Mouse (Mus musculus) small intestine, adult 2 months (tissue): ENCODE results near the gene Mpp4. TPM values are rescaled to one million over a fixed set of nuclear protein-coding genes. Genes with fewer than 3 reads are reported as not detected.

Source experiments
- H3K27ac ChIP-seq: fragments of 200-500 bp; 2 replicates; pipeline ENCODE4 v1.5.1; 2012; ENCODE audit warnings: low read depth, low read length, control low read depth, inconsistent platforms; ENCODE audit not compliant: insufficient read depth
- H3K27me3 ChIP-seq: fragments of 200-500 bp; 2 replicates; pipeline ENCODE4 v1.6.1; 2012; ENCODE audit warnings: mild to moderate bottlenecking, moderate library complexity, low read length, inconsistent platforms; ENCODE audit not compliant: control insufficient read depth, insufficient read depth
- H3K36me3 ChIP-seq: fragments of 200-500 bp; 2 replicates; pipeline ENCODE4 v1.6.1; 2012; ENCODE audit warnings: mild to moderate bottlenecking, low read length, control low read depth, inconsistent platforms; ENCODE audit not compliant: control insufficient read depth, insufficient read depth
- H3K4me1 ChIP-seq: fragments of 200-500 bp; 2 replicates; pipeline ENCODE4 v1.6.1; 2012; ENCODE audit warnings: low read length, inconsistent platforms, mixed read lengths; ENCODE audit not compliant: control insufficient read depth, insufficient read depth, insufficient read length
- H3K4me3 ChIP-seq: fragments of 200-500 bp; 2 replicates; pipeline ENCODE4 v1.5.1; 2012; ENCODE audit warnings: low read depth, mild to moderate bottlenecking, control low read depth, inconsistent platforms, low read length, moderate library complexity
- CTCF ChIP-seq: fragments of 200-500 bp; IDR thresholded peaks from 2 replicates; pipeline ENCODE4 v1.5.1; 2012; ENCODE audit warnings: low read depth, mild to moderate bottlenecking, control low read depth, inconsistent platforms, low read length, moderate library complexity, mixed read lengths; ENCODE audit not compliant: insufficient replicate concordance, insufficient read length; ENCODE audit errors: extremely low read depth
- POLR2A ChIP-seq: fragments of 200-500 bp; IDR thresholded peaks from 2 replicates; pipeline ENCODE4 v1.6.1; 2012; ENCODE audit warnings: low read depth, mild to moderate bottlenecking, control low read depth, inconsistent platforms, low read length, moderate library complexity
- WGBS: fragments of 180-500 bp; shearing (Covaris S2); methylation state at CpG from one replicate; pipeline ENCODE4 v1.1.7; 2018; 5-methylcytosine and 5-hydroxymethylcytosine counted together
- polyA plus RNA-seq: library from polyadenylated mRNA; depleted of rRNA; stranded (reverse); fragments of >200 nt; gene quantifications from 2 replicates; pipeline ENCODE4 v1.2.3, GENCODE M21; 2012

Mpp4 gene
- polyA plus RNA-seq, 1 experiment = 2.9 TPM

- Histone ChIP-seq H3K27me3 (no peaks in the 10 kb centered on the region), H3K4me3 (no peak overlapping the region), H3K27ac (peak overlapping the region; percentile 33; the same call in 1 of the 2 replicates), H3K36me3 (peaks cover 28% of the 10 kb centered on the region), H3K4me1 (peaks cover 21% of the 10 kb centered on the region; the same call in 1 of the 2 replicates)
- no peak for TF ChIP-seq CTCF
- no peak for TF ChIP-seq POLR2A
- 64% methylated on average over 6 of the region's 6 CpGs for WGBS
These were observed 6.4 kb upstream of the Mpp4 start for GRCm38 (mm10) chr1:59169586-59169985.

- 26% methylated on average over 2 of the region's 2 CpGs for WGBS
- no peak for TF ChIP-seq CTCF
- no peak for TF ChIP-seq POLR2A
- Histone ChIP-seq H3K4me1 (peaks cover 21% of the 10 kb centered on the region; the same call in 1 of the 2 replicates), H3K4me3 (no peak overlapping the region), H3K27me3 (no peaks in the 10 kb centered on the region), H3K27ac (no peak overlapping the region), H3K36me3 (peaks cover 30% of the 10 kb centered on the region)
These were observed 5.4 kb upstream of the Mpp4 start for GRCm38 (mm10) chr1:59168556-59168955.

GRCm38 (mm10) chr1:59167654-59168425, 4.7 kb upstream of the Mpp4 start:
- 68% methylated on average over 4 of the region's 4 CpGs for WGBS
- Histone ChIP-seq H3K4me3 (no peak overlapping the region), H3K36me3 (peaks cover 34% of the 10 kb centered on the region), H3K4me1 (peaks cover 21% of the 10 kb centered on the region; the same call in 1 of the 2 replicates), H3K27ac (peak overlapping the region; percentile 89), H3K27me3 (no peaks in the 10 kb centered on the region)
- TF ChIP-seq CTCF = no peak
- no peak for TF ChIP-seq POLR2A

GRCm38 (mm10) chr1:59166232-59166905, 3.2 kb upstream of the Mpp4 start:
- Histone ChIP-seq H3K4me3 (no peak overlapping the region), H3K4me1 (peaks cover 23% of the 10 kb centered on the region; the same call in 1 of the 2 replicates), H3K27me3 (no peaks in the 10 kb centered on the region), H3K27ac (peak overlapping the region; percentile 88), H3K36me3 (peaks cover 25% of the 10 kb centered on the region)
- no peak for TF ChIP-seq POLR2A
- no peak for TF ChIP-seq CTCF
- WGBS = 39% methylated on average over 9 of the region's 9 CpGs

GRCm38 (mm10) chr1:59163918-59164317, 729 bp upstream of the Mpp4 start:
- WGBS = 89% methylated on average over 5 of the region's 5 CpGs
- H3K27me3 ChIP-seq = no peaks in the 10 kb centered on the region
- H3K4me3 ChIP-seq = no peak overlapping the region
- H3K27ac ChIP-seq = no peak overlapping the region
- no peak for TF ChIP-seq CTCF
- peaks cover 19% of the 10 kb centered on the region for H3K36me3 ChIP-seq
- peaks cover 27% of the 10 kb centered on the region; the same call in 1 of the 2 replicates for H3K4me1 ChIP-seq

- Histone ChIP-seq H3K4me3 (no peak overlapping the region), H3K36me3 (peaks cover 16% of the 10 kb centered on the region), H3K27ac (no peak overlapping the region), H3K4me1 (peaks cover 31% of the 10 kb centered on the region; the same call in 1 of the 2 replicates), H3K27me3 (no peaks in the 10 kb centered on the region)
- TF ChIP-seq POLR2A (no peak), CTCF (no peak)
- WGBS = 63% methylated on average over 8 of the region's 8 CpGs
These were observed 722 bp downstream of the Mpp4 start for GRCm38 (mm10) chr1:59162309-59163024.
